Mouse (Mus musculus): ENCODE data around the gene Tma7.

Gene Tma7

DNA sequence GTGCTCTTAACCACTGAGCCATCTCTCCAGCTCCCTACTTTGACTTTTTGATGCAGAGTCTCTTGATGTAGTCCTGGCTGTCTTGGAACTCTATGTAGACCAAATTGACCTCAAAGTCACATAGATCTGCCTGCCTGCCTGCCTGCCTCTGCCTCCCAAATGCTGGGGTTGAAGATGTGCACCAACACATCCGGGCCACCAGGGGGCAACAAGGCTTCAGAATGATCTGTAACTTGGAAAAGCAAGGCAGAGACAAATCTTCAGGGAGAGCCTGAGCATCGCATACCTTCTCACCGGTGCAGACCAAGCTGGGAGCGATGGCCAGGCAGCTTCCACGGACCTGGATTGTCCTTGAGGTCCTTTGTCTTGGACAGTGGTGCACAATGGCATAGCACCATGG lies 36.1 kb downstream of the Tma7 start:
- DNase-seq (ENCODE audit: low read depth, low spot score), result peak; percentile 88

DNA sequence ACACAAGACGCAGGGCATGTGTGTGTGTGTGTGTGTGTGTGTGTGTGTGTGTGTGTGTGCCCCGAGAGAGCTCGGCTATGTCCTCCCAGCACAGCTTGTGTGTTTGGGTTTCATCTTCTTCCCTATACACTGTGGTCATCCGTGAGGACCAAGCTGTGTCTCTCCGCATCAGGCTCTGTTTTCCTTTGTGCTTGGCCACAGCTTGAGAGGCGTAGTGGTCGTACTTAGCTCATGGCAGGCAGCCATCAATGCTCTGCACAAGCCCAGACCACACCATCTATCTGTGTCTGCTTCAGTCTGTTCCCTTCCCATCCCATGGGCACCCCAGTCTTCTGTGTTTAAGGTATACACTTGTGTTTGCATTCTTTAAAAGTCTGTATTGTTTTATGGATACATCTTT lies 41.0 kb downstream of the Tma7 start:
- DNase-seq (ENCODE audit: low read depth, low spot score), result no peak

DNA sequence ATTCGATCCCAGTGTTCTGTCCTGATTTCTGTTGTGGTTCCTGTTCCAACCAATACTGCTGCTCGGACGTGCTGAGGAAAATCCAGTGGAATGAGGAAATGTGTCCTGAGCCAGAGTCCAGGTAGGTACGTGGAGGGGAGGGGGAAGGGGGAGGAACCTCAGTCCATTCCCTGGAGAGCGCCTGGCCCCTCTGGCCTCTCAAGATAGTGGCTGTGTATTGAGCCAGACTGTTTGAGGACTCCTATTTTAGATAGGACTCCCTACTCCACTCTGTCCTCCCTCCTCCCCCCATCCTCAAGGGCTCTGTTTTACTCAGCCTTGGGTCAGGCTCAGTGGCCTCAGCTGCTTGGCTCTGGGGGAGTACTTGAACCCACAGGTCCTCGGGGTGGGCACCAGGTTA lies 41.5 kb downstream of the Tma7 start:
- no peak for DNase-seq (ENCODE audit: low read depth, low spot score)

DNA sequence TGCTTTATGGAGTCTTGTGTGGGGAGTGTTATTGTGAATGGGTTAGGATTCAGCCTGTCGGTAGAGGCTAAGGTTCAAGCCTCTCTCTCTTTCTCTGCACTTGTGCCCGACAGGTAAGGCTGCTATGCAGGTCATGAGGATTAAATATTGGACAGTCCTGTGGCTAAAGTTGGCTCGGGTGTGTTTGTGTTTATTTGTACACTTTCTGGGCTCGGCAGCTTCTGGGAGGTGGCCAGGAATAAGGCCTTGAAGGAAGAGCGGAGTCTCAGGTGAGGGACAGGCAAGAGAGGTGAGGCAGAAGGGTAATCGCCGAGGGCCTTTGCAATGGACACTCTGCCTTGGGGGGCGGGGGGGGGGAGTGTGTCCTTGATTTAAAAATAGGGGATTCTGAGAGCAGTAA lies 42.2 kb downstream of the Tma7 start:
- no peak for DNase-seq (ENCODE audit: low read depth, low spot score)

DNA sequence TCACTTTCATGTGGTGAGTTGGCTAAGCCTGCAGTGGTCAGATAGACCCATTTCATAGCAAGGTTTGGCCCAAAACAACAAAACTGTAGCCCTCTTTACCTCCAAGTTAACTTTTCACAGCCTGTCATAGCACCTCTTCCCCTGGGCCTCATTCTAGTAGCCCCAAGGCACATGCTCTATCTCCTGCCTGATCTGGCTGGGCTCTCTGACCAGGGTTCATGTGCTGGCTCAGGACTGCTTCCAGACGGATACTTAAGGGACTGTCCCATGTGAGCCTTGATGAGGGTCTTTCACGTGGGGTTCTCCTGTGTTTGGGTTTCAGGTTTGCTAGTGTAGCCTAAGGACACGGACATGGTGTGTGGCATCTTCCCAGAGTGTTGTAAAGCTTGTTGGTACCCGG lies 42.7 kb downstream of the Tma7 start:
- no peak for DNase-seq (ENCODE audit: low read depth, low spot score)

DNA sequence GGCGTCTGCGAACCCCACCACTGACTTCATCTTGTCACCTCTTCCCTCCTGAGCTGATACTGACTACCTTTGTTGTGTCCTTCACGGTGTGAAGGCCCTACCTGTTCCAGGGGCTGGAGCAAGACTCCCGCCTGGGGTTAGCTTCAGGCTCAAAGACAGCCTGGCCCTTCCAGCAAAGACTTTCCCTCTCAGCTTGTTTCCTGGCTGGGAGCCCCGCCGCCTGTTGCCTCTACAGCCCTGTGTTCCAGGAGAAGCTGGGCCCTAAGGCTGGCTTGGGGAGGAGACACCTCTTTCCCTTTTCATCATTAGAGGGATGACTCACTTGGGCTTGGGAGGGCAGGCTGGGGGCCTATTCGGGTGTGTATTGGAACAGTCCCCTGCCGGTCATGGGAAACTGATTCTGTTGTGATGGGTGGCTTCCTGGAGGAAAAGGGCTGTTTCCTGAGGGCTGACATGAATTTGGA lies 43.5 kb downstream of the Tma7 start:
- DNase-seq (ENCODE audit: low read depth, low spot score), result peak; percentile 58

DNA sequence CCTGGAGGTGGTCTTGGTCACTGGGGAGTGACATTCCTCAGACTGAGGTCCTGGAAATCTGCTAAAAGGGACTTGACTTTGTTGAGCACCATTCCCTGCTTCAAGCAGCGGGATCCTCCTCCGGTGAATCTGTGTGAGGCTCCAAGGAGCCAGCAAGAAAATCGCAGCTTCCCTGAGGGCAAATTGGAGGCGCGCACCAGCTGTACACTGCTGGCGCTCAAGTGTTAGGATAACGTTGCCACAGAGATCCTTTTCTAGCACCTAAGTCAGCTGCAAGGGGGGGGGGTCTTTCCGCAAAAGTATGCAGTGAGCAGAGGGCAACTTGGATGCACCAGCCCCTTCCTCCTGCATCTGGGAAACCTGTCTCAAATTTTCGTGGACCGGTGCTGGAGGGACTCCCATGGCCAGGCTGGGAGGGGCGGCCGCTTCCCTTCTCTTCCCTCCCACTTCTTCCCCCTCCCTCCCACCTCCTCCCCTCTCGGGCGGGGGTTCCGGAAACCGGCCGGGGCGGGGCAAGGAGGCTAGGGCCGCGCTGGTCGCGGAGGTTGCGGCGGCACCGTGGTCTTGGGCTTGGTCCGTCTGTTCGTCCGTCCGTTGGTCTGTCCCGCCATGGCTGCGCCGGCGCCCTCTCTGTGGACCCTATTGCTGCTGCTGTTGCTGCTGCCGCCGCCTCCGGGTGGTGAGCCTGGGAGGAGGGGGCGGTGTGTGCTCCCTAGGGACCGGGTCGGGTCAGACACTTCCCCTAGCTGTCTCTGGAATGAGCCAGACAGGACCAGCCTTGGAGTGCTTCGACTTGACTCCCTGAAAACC lies 44.1 kb downstream of the Tma7 start, which contains the start of gene Shisa5:
Gene Shisa5, plus strand, starts transcription at position 480 of the 810 bp plus-strand sequence.
- DNase-seq (ENCODE audit: low read depth, low spot score), result peak; percentile 88

DNA sequence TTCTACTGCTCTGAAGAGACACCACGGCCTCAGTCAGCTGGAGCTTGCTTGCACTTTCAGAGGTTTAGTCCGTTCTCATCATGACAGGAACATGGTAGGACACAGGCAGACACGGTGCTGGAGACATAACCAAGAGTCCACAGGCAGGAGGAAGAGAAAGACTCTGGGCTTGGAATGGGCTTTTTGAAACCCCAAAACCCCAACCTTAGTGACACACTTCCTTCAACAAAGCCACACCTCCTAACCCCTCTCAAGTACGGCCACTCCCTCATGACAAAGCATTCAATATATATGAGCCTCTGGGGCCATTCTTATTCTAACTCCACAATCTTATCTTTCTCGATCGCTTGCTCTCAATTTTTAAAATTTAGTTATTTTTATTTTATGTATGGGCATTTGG lies 50.0 kb downstream of the Tma7 start:
- no peak for DNase-seq (ENCODE audit: low read depth, low spot score)

DNA sequence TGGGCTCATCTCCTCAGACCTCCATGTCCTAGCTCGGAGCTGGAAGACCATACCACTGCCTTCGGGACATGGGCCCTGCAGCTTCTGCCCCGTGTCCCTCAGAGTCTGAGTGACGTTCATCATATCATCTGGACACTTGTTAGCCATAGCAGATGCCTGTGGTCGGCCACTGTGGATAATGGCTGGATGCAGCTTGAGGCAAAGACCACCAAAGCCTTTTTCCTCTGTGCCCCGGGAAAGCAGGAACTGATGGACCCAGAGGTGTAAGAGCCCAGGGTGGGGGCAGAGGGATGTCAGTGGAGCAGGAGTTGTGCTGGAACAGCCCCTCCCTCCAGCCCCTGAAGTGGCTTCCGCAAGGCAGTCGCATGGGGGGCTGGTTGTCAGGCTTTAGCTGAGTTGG lies 50.7 kb downstream of the Tma7 start:
- no peak for DNase-seq (ENCODE audit: low read depth, low spot score)

DNA sequence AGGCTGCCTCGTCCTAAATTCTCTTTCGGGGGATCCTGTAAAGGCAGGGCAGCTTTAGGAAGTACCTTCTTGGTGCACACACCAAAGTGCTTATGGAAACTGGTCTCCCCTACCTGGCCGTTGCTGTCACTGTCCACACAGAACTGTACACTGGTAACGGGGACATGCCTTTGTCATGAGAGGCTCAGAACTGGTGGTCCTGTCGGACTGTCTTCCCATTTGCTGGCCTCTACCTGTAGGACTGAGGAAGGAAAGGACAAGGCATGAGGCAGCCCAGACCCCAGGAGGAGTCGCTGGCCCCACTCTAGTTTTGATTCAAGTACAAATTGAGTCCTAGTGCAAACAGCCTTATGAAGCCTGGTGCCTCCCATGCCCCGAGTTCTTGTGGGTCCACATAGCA lies 51.4 kb downstream of the Tma7 start:
- DNase-seq (ENCODE audit: low read depth, low spot score), result no peak

DNA sequence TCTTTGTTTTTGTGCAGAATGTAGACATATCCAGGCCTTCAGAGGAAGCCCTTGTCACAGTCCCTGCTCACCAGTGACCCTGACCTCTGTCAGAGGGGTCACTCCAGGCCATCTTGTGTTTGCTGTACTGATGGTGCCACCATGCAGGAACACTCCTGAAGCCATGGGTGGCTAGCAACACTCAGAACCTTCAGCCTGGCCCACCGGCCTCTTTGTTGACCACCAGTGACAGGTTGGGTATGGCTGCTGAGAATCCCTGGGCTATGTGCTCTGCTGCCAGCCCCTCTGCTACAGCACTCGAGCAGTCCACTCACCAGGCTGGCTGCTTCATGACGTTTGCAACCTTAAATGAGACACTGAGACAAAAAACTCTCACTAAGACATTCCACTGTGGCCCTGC lies 52.1 kb downstream of the Tma7 start:
- no peak for DNase-seq (ENCODE audit: low read depth, low spot score)

DNA sequence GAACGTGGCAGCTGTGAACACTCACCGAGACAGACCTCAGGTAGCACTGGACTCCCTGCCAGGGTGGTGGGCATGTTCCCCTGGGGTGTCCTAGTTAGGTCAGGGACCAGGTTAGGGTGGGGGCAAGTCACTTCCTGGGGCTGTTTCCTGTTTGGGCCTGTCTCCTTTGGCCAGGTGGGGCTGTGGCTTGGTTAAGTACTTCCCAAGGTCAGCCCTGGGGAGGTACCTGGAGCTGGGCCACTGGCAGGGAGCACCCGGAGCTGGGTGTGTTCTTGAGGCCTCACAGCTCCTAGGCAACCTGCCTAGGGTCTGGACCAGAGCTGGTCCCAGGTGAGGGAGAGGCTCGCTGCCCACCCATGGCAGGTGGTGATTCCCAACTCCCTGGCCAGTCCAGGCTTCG lies 53.5 kb downstream of the Tma7 start:
- DNase-seq (ENCODE audit: low read depth, low spot score), result no peak

DNA sequence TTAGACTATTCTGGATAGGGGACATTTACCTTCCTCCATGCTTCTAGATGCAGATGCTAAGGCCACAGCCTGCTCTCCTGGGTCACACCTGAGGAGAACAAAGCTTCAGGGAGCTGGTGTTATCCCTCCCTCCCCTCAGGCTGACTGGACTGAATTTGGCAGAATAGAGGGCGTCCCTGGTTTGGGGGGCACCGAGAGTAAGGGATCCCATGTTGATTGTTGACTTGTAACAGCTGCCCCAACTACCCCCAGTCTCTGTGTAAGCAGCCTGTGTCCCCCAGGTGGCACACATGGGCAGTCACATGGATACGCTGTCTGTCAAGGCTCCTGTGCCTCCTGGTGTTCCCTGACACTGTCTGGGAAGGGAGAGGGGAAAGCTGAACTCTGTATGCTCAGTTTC lies 54.0 kb downstream of the Tma7 start:
- DNase-seq (ENCODE audit: low read depth, low spot score), result no peak

DNA sequence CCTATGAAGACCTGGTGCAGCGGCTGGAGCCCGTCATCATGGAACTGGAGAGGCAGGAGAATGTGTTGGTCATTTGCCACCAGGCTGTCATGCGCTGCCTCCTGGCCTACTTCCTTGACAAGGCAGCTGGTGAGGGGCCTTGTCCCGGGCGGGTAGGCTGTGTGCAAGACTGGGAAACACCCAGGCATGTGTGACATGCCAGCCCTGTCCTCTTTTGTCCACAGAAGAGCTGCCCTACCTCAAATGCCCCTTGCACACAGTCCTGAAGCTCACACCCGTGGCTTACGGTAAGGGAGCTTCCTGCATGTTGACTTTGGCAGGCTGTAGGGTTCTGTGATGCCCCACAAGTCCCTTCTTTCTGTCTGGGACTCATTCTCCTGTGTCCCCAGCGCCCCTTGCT lies 54.9 kb downstream of the Tma7 start:
- no peak for DNase-seq (ENCODE audit: low read depth, low spot score)
